Mouse (Mus musculus) liver, postnatal 0 days (tissue): ENCODE measurements at regions not wholly inside any gene's neighbourhood (a gene's known extent, or its start where the extent isn't known, plus 50 kb on each side); places are given as distances from the start of the nearest gene placed in this dataset.

Experiments used
- CTCF ChIP-seq: sonication (generic); IDR thresholded peaks from 2 replicates; pipeline ENCODE4 v1.5.1; 2016; ENCODE audit warnings: antibody characterized with exemption, low read depth
- EP300 ChIP-seq: IDR thresholded peaks from 2 replicates; pipeline ENCODE4 v1.6.1; 2016; ENCODE audit warnings: antibody characterized with exemption, low read depth, mild to moderate bottlenecking

- TF ChIP-seq CTCF: no peak
- no peak for TF ChIP-seq EP300
Observed at GRCm38 (mm10) chr14:67136141-67136498, 1127.1 kb upstream of the Gulo start.
